Mouse (Mus musculus) MEL (cell line): ENCODE results near the gene P4ha2. TPM values are rescaled to one million over a fixed set of nuclear protein-coding genes. Genes with fewer than 3 reads are reported as not detected.

Experiments
- DNase-seq: peaks from one replicate; pipeline ENCODE4 v3.0.0; 2011; ENCODE audit warnings: low read depth, low spot score
- H3K27ac ChIP-seq: 2 replicates; pipeline ENCODE4 v1.5.1; 2012; ENCODE audit warnings: low read depth, mild to moderate bottlenecking, control low read depth, low read length, moderate library complexity; ENCODE audit not compliant: control insufficient read depth
- H3K27me3 ChIP-seq, 2 experiments: fragments of 150-350 bp in 1 of 2; sonication (generic) in 1 of 2; 2 replicates each; pipeline ENCODE4 v1.6.1; 2012; ENCODE audit warnings: low read length in 2 of 2, mild to moderate bottlenecking in 2 of 2, improper control_type of control experiment in 1 of 2, moderate library complexity in 1 of 2; ENCODE audit not compliant: insufficient read depth in 2 of 2, control insufficient read depth in 1 of 2
- H3K36me3 ChIP-seq, 2 experiments: 2 replicates each; pipeline ENCODE4 v1.6.1; 2012 to 2014; ENCODE audit warnings: low read length in 2 of 2, improper control_type of control experiment in 1 of 2, inconsistent platforms in 1 of 2, mild to moderate bottlenecking in 1 of 2; ENCODE audit not compliant: insufficient read depth in 2 of 2, control insufficient read depth in 1 of 2
- H3K4me1 ChIP-seq, 2 experiments: fragments of 150-350 bp in 1 of 2; sonication (generic) in 1 of 2; 2 replicates each; pipeline ENCODE4 v1.6.1; 2012; ENCODE audit warnings: low read length in 2 of 2, improper control_type of control experiment in 1 of 2, mild to moderate bottlenecking in 1 of 2; ENCODE audit not compliant: insufficient read depth in 2 of 2, control insufficient read depth in 1 of 2
- H3K4me3 ChIP-seq, 2 experiments: fragments of 150-350 bp in 1 of 2; sonication (generic) in 1 of 2; 2 replicates each; pipeline ENCODE4 v1.5.1; 2012; ENCODE audit warnings: low read depth in 2 of 2, low read length in 2 of 2, mild to moderate bottlenecking in 2 of 2, moderate library complexity in 2 of 2, control low read depth in 1 of 2, improper control_type of control experiment in 1 of 2; ENCODE audit not compliant: control insufficient read depth in 1 of 2, insufficient read depth in 1 of 2
- H3K79me2 ChIP-seq: 2 replicates; pipeline ENCODE4 v1.6.1; 2012; ENCODE audit warnings: mild to moderate bottlenecking, low read length, moderate library complexity; ENCODE audit not compliant: control insufficient read depth, poor library complexity, insufficient read depth
- H3K9ac ChIP-seq: 2 replicates; pipeline ENCODE4 v1.6.1; 2012; ENCODE audit warnings: low read depth, mild to moderate bottlenecking, control low read depth, low read length, moderate library complexity; ENCODE audit not compliant: control insufficient read depth, poor library complexity, severe bottlenecking
- H3K9me3 ChIP-seq: fragments of 150-350 bp; sonication (generic); replicated peaks from 2 replicates; pipeline ENCODE4 v1.6.1; 2012; ENCODE audit warnings: mild to moderate bottlenecking, low read length, improper control_type of control experiment, moderate library complexity; ENCODE audit not compliant: insufficient read depth
- BHLHE40 ChIP-seq: IDR thresholded peaks from 2 replicates; pipeline ENCODE4 v1.6.1; 2012; ENCODE audit warnings: low read depth, mild to moderate bottlenecking, inconsistent platforms, low read length, improper control_type of control experiment, borderline replicate concordance
- CHD1 ChIP-seq: IDR thresholded peaks from 2 replicates; pipeline ENCODE4 v1.6.1; 2012; ENCODE audit warnings: low read depth, mild to moderate bottlenecking, inconsistent platforms, low read length, improper control_type of control experiment
- E2F4 ChIP-seq: IDR thresholded peaks from 2 replicates; pipeline ENCODE4 v1.6.1; 2011; ENCODE audit warnings: low read depth, low read length, improper control_type of control experiment, borderline replicate concordance
- ELF1 ChIP-seq: IDR thresholded peaks from 2 replicates; pipeline ENCODE4 v1.6.1; 2014; ENCODE audit warnings: low read depth, mild to moderate bottlenecking, inconsistent platforms, low read length, improper control_type of control experiment, moderate library complexity
- GABPA ChIP-seq: IDR thresholded peaks from 2 replicates; pipeline ENCODE4 v1.6.1; 2012; ENCODE audit warnings: low read depth, mild to moderate bottlenecking, inconsistent platforms, low read length, improper control_type of control experiment, moderate library complexity
- GATA1 ChIP-seq: IDR thresholded peaks from 2 replicates; pipeline ENCODE4 v1.6.1; 2011; ENCODE audit warnings: low read depth, low read length, improper control_type of control experiment
- MEF2A ChIP-seq: IDR thresholded peaks from 2 replicates; pipeline ENCODE4 v1.6.1; 2014; ENCODE audit warnings: low read depth, mild to moderate bottlenecking, inconsistent platforms, low read length, improper control_type of control experiment; ENCODE audit not compliant: poor library complexity, insufficient replicate concordance, severe bottlenecking; ENCODE audit errors: extremely low read depth
- MXI1 ChIP-seq: IDR thresholded peaks from 2 replicates; pipeline ENCODE4 v1.6.1; 2011; ENCODE audit warnings: mild to moderate bottlenecking, low read depth, low read length, improper control_type of control experiment
- MYB ChIP-seq: IDR thresholded peaks from 2 replicates; pipeline ENCODE4 v1.6.1; 2011; ENCODE audit warnings: mild to moderate bottlenecking, low read depth, low read length, improper control_type of control experiment
- MYC ChIP-seq: IDR thresholded peaks from 2 replicates; pipeline ENCODE4 v1.6.1; 2011; ENCODE audit warnings: low read depth, mild to moderate bottlenecking, low read length, improper control_type of control experiment, moderate library complexity
- RAD21 ChIP-seq: IDR thresholded peaks from 2 replicates; pipeline ENCODE4 v1.6.1; 2011; ENCODE audit warnings: mild to moderate bottlenecking, low read depth, low read length, improper control_type of control experiment
- SIN3A ChIP-seq: IDR thresholded peaks from 2 replicates; pipeline ENCODE4 v1.6.1; 2012; ENCODE audit warnings: low read length, improper control_type of control experiment, inconsistent platforms
- SMC3 ChIP-seq: IDR thresholded peaks from 2 replicates; pipeline ENCODE4 v1.6.1; 2011; ENCODE audit warnings: low read depth, low read length, improper control_type of control experiment
- TBP ChIP-seq: IDR thresholded peaks from 2 replicates; pipeline ENCODE4 v1.8.0; 2011; ENCODE audit warnings: low read depth, low read length, improper control_type of control experiment
- ZKSCAN1 ChIP-seq: IDR thresholded peaks from 2 replicates; pipeline ENCODE4 v1.6.1; 2012; ENCODE audit warnings: low read depth, mild to moderate bottlenecking, inconsistent platforms, low read length, improper control_type of control experiment, moderate library complexity
- polyA plus RNA-seq, 2 experiments: library from polyadenylated mRNA; stranded (reverse) in 1 of 2; unstranded in 1 of 2; fragments of >175 nt in 1 of 2; fragments of >200 nt in 1 of 2; gene quantifications; 2 replicates each; pipeline versions ENCODE4 v1.2.1 to v1.2.4; 2012; ENCODE audit warnings: low replicate concordance in 2 of 2, low read depth in 1 of 2; ENCODE audit not compliant: insufficient read length in 2 of 2, insufficient read depth in 1 of 2, missing spikeins in 1 of 2
- total RNA-seq: library from RNA; depleted of rRNA; stranded (reverse); fragments of 300-350 nt; gene quantifications from 2 replicates; pipeline ENCODE4 v1.2.3, GENCODE M21; 2012

The P4ha2 gene
- total and polyA plus RNA-seq, 3 experiments: 18.6 to 57.8 TPM; not detected in 1

DNA sequence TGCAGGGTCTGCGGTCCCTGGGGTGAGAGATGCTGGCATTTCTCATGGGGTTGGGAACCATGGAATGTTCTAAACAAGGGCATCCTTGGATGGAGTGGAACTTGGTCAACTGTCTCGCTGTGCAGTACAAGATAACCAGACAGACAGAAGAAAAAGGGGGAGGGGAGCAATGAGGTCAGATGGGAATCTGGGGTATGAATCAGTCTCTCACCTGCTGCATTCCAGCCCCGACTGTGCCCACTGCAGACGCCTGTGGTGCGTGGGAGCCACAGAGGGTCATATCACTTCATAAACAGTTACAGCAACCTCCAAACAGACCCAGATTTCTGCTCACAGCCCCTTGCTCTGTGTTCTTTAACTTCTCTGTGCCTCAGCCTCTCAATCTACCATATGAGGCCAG lies 33.5 kb upstream of the P4ha2 start:
- DNase-seq: no peak
- peaks cover 0 to 2% of the 10 kb centered on the region in 2 experiments; a peak in 1 of 4 replicates for H3K4me1 ChIP-seq
- H3K79me2 ChIP-seq: no peaks in the 10 kb centered on the region
- no peak for TF ChIP-seq GATA1
- no peak for TF ChIP-seq ZKSCAN1
- TF ChIP-seq GABPA: no peak
- TF ChIP-seq BHLHE40: no peak
- TF ChIP-seq SIN3A: no peak
- no peak for TF ChIP-seq ELF1
- TF ChIP-seq MYB: no peak
- peaks cover 28 to 30% of the 10 kb centered on the region in 2 experiments for H3K27me3 ChIP-seq
- no peak overlapping the region for H3K9ac ChIP-seq
- no peaks in the 10 kb centered on the region for H3K36me3 ChIP-seq
- no peaks in the 10 kb centered on the region for H3K9me3 ChIP-seq
- H3K27ac ChIP-seq: no peak overlapping the region
- no peak overlapping the region for H3K4me3 ChIP-seq

GRCm38 (mm10) chr11:54067318-54067995 lies 32.4 kb upstream of the P4ha2 start:
- peaks cover 38 to 39% of the 10 kb centered on the region in 2 experiments for H3K27me3 ChIP-seq
- TF ChIP-seq MEF2A (no peak), SMC3 (no peak), RAD21 (no peak), E2F4 (no peak), MYC (no peak), CHD1 (no peak), MXI1 (no peak)
- no peak overlapping the region for H3K4me3 ChIP-seq
- no peak overlapping the region for H3K27ac ChIP-seq
- peaks cover 0 to 2% of the 10 kb centered on the region in 2 experiments; a peak in 1 of 4 replicates for H3K4me1 ChIP-seq
- no peaks in the 10 kb centered on the region for H3K79me2 ChIP-seq
- no peaks in the 10 kb centered on the region for H3K36me3 ChIP-seq
- H3K9me3 ChIP-seq: no peaks in the 10 kb centered on the region
- no peak overlapping the region for H3K9ac ChIP-seq
- no peak for DNase-seq

GRCm38 (mm10) chr11:54067996-54068519 lies 31.8 kb upstream of the P4ha2 start:
- DNase-seq: no peak
- Histone ChIP-seq H3K9me3 (no peaks in the 10 kb centered on the region), H3K36me3 (no peaks in the 10 kb centered on the region), H3K27ac (no peak overlapping the region), H3K9ac (no peak overlapping the region), H3K4me3 (no peak overlapping the region), H3K27me3 (peaks cover 40 to 43% of the 10 kb centered on the region in 2 experiments), H3K4me1 (peaks cover 0 to 2% of the 10 kb centered on the region in 2 experiments; a peak in 1 of 4 replicates), H3K79me2 (no peaks in the 10 kb centered on the region)
- no peak for TF ChIP-seq TBP
